Mouse (Mus musculus) myocyte (in vitro differentiated cells): ENCODE measurements at regions not wholly inside any gene's neighbourhood (a gene's known extent, or its start where the extent isn't known, plus 50 kb on each side); places are given as distances from the start of the nearest gene placed in this dataset.

ENCODE experiments used
- H3K27me3 ChIP-seq: one replicate; pipeline ENCODE4 v1.6.1; 2011; ENCODE audit not compliant: control insufficient read depth, insufficient read depth, insufficient read length
- H3K36me3 ChIP-seq: one replicate; pipeline ENCODE4 v1.6.1; 2011; ENCODE audit not compliant: control insufficient read depth, insufficient read depth
- H3K4me2 ChIP-seq: one replicate; pipeline ENCODE4 v1.6.1; 2011; ENCODE audit warnings: low read depth, control low read depth
- H3K4me3 ChIP-seq: one replicate; pipeline ENCODE4 v1.5.1; 2011; ENCODE audit warnings: mild to moderate bottlenecking, control low read depth, moderate library complexity
- H3K79me2 ChIP-seq: one replicate; pipeline ENCODE4 v1.6.1; 2011; ENCODE audit not compliant: control insufficient read depth, insufficient read depth
- H3ac ChIP-seq: one replicate; pipeline ENCODE4 v1.6.1; 2011; ENCODE audit not compliant: control insufficient read depth, insufficient read length
- CEBPB ChIP-seq: IDR thresholded peaks from 2 replicates; pipeline ENCODE4 v1.6.1; 2011; ENCODE audit warnings: mild to moderate bottlenecking, moderate library complexity; ENCODE audit not compliant: poor library complexity, insufficient read depth, severe bottlenecking
- E2F4 ChIP-seq: IDR thresholded peaks from one replicate; pipeline ENCODE4 v1.6.1; 2011; ENCODE audit warnings: mild to moderate bottlenecking, control low read depth, moderate library complexity; ENCODE audit not compliant: insufficient read depth
- MAX ChIP-seq: IDR thresholded peaks from one replicate; pipeline ENCODE4 v1.6.1; 2011; ENCODE audit warnings: low read depth, mild to moderate bottlenecking, control low read depth
- MYOD1 ChIP-seq, 3 experiments: IDR thresholded peaks; one replicate each; pipeline ENCODE4 v1.6.1; 2011; ENCODE audit warnings: control low read depth in 2 of 3, low read depth in 2 of 3, mild to moderate bottlenecking in 2 of 3, moderate library complexity in 1 of 3; ENCODE audit not compliant: insufficient read length in 2 of 3, control insufficient read depth in 1 of 3
- MYOG ChIP-seq, 3 experiments: IDR thresholded peaks; one replicate each; pipeline ENCODE4 v1.6.1; 2011; ENCODE audit warnings: control low read depth in 2 of 3, low read depth in 2 of 3, mild to moderate bottlenecking in 2 of 3; ENCODE audit not compliant: insufficient read length in 2 of 3, control insufficient read depth in 1 of 3, insufficient read depth in 1 of 3
- POLR2A ChIP-seq: IDR thresholded peaks from one replicate; pipeline ENCODE4 v1.6.1; 2011; ENCODE audit warnings: low read depth, mild to moderate bottlenecking, control low read depth, moderate library complexity; ENCODE audit not compliant: insufficient read length
- POLR2AphosphoS2 ChIP-seq: IDR thresholded peaks from one replicate; pipeline ENCODE4 v1.6.1; 2011; ENCODE audit warnings: low read depth, control low read depth; ENCODE audit not compliant: insufficient read length
- REST ChIP-seq: IDR thresholded peaks from one replicate; pipeline ENCODE4 v1.6.1; 2011; ENCODE audit warnings: mild to moderate bottlenecking, control low read depth, moderate library complexity; ENCODE audit not compliant: insufficient read depth, insufficient read length
- SRF ChIP-seq: IDR thresholded peaks from one replicate; pipeline ENCODE4 v1.6.1; 2011; ENCODE audit warnings: low read depth; ENCODE audit not compliant: control insufficient read depth, insufficient read length
- TCF12 ChIP-seq: IDR thresholded peaks from one replicate; pipeline ENCODE4 v1.6.1; 2011; ENCODE audit warnings: mild to moderate bottlenecking, control low read depth; ENCODE audit not compliant: poor library complexity, insufficient read depth, severe bottlenecking
- TCF3 ChIP-seq: IDR thresholded peaks from one replicate; pipeline ENCODE4 v1.6.1; 2011; ENCODE audit warnings: low read depth, control low read depth; ENCODE audit not compliant: insufficient read length
- USF1 ChIP-seq: IDR thresholded peaks from one replicate; pipeline ENCODE4 v1.6.1; 2011; ENCODE audit warnings: low read depth, mild to moderate bottlenecking, control low read depth, moderate library complexity

DNA sequence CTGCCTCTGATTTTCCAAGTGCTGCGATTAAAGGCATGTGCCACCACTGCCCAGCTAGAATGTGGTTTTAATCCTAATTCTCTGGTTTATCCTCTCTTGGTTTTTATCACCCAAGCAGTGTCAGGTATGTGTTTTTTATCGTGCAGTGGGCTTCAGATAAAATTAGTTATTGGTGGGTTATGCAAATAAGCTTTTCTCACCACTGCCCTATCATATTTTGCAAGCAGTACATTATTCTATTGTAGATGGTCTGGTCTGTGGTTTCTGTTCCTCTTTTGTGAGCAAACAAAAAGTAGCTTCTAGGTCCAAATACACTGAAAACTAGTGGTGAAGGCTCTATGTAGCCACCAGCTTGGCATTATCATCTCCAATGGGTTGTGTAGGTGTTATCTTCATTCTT, 503.4 kb upstream of the Pabpc4l start:
- no peaks in the 10 kb centered on the region for H3K27me3 ChIP-seq
- TF ChIP-seq MAX (no peak), TCF12 (no peak), POLR2AphosphoS2 (no peak), E2F4 (no peak), TCF3 (no peak), USF1 (no peak), POLR2A (no peak)
- H3K4me3 ChIP-seq, result no peak overlapping the region
- no peak overlapping the region for H3K4me2 ChIP-seq
- H3K79me2 ChIP-seq, result no peaks in the 10 kb centered on the region
- H3K36me3 ChIP-seq, result no peaks in the 10 kb centered on the region
- no peak overlapping the region for H3ac ChIP-seq

- H3K27me3 ChIP-seq, result no peaks in the 10 kb centered on the region
- no peak overlapping the region for H3K4me2 ChIP-seq
- TF ChIP-seq SRF, result no peak
These were observed 489.7 kb upstream of the Pabpc4l start for GRCm38 (mm10) chr3:46937751-46938150.

DNA sequence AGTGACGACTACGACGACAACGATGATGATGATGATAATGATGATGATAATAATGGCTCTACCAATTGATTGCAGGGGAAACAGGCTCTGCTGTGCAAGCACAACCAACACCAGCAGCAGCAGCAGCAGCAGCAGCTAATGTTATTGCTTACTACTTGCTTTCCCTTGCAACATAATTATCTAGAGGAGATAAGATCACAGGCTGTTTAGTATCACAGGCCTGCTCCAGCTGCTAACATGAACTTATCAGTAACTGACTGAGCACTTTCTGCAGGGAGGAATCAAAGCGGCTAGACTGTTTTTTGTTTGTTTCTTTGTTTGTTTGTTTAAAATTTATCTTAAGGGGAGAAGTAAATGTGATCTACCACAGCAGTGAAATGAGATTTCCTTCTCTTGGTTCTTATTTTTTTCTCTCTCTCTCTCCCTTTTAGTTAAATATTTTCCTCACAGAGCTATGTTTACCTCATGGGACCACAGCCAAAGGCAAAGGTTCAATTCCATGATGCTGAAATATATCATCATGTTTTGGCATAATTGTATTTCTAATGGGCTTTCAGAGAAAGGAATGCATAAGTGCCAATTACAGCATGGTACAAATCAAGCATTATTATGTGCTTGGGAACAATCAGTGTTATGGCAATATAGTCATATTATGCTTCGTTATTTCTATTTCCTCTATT, 443.2 kb upstream of the Pabpc4l start:
- Histone ChIP-seq H3K27me3 (no peaks in the 10 kb centered on the region), H3K4me3 (no peak overlapping the region), H3K36me3 (no peaks in the 10 kb centered on the region), H3K4me2 (no peak overlapping the region), H3ac (no peak overlapping the region), H3K79me2 (no peaks in the 10 kb centered on the region)
- TF ChIP-seq SRF, result no peak
- TF ChIP-seq TCF12, result no peak
- no peak for TF ChIP-seq POLR2A
- TF ChIP-seq MYOD1 (IDR thresholded peaks at IDR 0.05; ENCODE audit: control insufficient read depth in 1 of 3, insufficient read length in 2 of 3, low read depth in 2 of 3), result no peak
- no peak for TF ChIP-seq E2F4
- TF ChIP-seq REST, result no peak
- TF ChIP-seq CEBPB, result no peak
- no peak for TF ChIP-seq POLR2AphosphoS2
- TF ChIP-seq MAX, result no peak
- TF ChIP-seq MYOG (IDR thresholded peaks at IDR 0.05; ENCODE audit: control insufficient read depth in 1 of 3, insufficient read depth in 1 of 3, insufficient read length in 2 of 3, low read depth in 2 of 3), result no peak
- TF ChIP-seq TCF3, result no peak

More at GRCm38 (mm10) chr3:46937751-46938150, 489.7 kb upstream of the Pabpc4l start:
- Histone ChIP-seq H3K79me2 (no peaks in the 10 kb centered on the region), H3K4me3 (no peak overlapping the region), H3K36me3 (no peaks in the 10 kb centered on the region), H3ac (no peak overlapping the region)

GRCm38 (mm10) chr3:46875848-46876247, 427.8 kb upstream of the Pabpc4l start:
- H3ac ChIP-seq, result no peak overlapping the region
- H3K36me3 ChIP-seq, result no peaks in the 10 kb centered on the region

GRCm38 (mm10) chr3:46870876-46871275, 422.9 kb upstream of the Pabpc4l start:
- TF ChIP-seq POLR2AphosphoS2, result no peak
- no peak for TF ChIP-seq CEBPB
- no peak for TF ChIP-seq USF1
- TF ChIP-seq MAX, result no peak
- TF ChIP-seq SRF, result no peak
- Histone ChIP-seq H3K79me2 (no peaks in the 10 kb centered on the region), H3K27me3 (no peaks in the 10 kb centered on the region), H3K4me2 (no peak overlapping the region), H3K4me3 (no peak overlapping the region), H3ac (no peak overlapping the region), H3K36me3 (no peaks in the 10 kb centered on the region)

More at GRCm38 (mm10) chr3:46875848-46876247, 427.8 kb upstream of the Pabpc4l start:
- H3K27me3 ChIP-seq, result no peaks in the 10 kb centered on the region
- no peaks in the 10 kb centered on the region for H3K79me2 ChIP-seq
- no peak overlapping the region for H3K4me2 ChIP-seq
- TF ChIP-seq E2F4 (no peak), SRF (no peak), TCF3 (no peak), USF1 (no peak), MYOG (IDR thresholded peaks at IDR 0.05; ENCODE audit: control insufficient read depth in 1 of 3, insufficient read depth in 1 of 3, insufficient read length in 2 of 3, low read depth in 2 of 3) (no peak), MAX (no peak), TCF12 (no peak), POLR2AphosphoS2 (no peak), MYOD1 (IDR thresholded peaks at IDR 0.05; ENCODE audit: control insufficient read depth in 1 of 3, insufficient read length in 2 of 3, low read depth in 2 of 3) (no peak), REST (no peak)
- H3K4me3 ChIP-seq, result no peak overlapping the region
